Mouse (Mus musculus): ENCODE results near the gene Capn10. TPM values are rescaled to one million over a fixed set of nuclear protein-coding genes. Genes with fewer than 3 reads are reported as not detected.
"Not testable (repeated sequence)": the region's sequence is repeated elsewhere in the genome, so short reads cannot be mapped to it uniquely, and the experiment has no call there.

Gene Capn10
- polyA plus RNA-seq, 1 experiment from 2014 or later, result 12.6 TPM

DNA sequence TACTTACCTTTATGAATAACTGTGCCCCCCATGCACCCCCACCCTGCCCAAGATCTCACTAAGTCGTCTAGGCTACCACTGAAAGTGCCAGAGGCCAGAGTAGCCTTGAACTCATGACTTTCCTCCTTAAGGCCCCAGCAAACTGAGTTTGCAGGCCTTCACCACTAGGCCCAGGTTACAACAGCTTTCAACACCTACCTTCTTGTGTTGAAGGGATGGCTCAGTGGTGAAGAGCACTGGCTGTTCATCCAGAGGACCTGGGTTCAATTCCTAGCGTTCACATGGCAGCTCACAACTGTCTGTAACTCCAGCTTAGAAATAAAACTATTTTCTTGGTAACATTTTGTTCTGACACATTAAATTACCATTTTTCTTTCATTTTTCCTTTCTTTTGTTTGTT is 19.5 kb downstream of the Capn10 start:
- no peak overlapping the region for H3K4me3 ChIP-seq

DNA sequence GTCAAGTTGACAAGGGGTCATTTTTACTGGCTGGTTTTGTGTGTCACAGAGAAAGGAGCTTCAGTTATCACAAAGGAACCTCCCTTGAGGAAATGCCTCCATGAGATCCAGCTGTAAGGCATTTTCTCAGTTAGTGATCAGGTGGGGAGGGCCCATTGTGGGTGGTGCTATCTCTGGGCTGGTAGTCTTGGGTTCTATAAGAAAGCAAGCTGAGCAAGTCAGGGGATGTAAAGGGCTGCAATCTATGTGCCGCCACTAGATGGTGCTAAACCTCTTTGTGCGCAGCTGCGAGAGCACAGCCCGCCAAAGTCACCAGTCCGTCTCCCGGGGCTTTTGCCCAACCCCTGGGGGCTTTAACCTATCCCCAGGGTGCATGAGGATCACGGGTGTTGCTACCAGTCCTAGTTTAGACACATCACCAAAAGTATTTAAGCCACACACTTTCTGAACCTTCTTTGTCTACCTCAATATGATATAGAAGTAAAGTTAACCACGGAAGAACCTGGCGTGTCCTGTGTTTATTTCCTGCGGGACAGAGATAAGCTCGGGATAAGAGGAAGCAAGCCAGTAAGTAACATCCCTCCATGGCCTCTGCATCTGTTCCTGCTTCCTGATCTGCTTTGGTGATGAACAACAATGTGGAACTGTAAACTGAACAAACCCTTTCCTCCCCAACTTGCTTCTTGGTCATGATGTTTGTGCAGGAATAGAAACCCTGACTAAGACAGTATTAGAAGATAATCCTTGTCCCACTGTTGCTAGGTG is 22.6 kb downstream of the Capn10 start:
- 2% methylated on average over 11 of the region's 11 CpGs for WGBS (ENCODE audit: insufficient replicate concordance)
- Histone ChIP-seq H3K4me2 (peak overlapping the region; percentile 59), H3K4me3 (peak overlapping the region; percentile 27)
- H3K27ac ChIP-seq; H3K9me3 ChIP-seq (replicated peaks); H3K4me1 ChIP-seq; H3K27me3 ChIP-seq (replicated peaks); H3K9ac ChIP-seq; H3K36me3 ChIP-seq: not testable (repeated sequence)
- peak; percentile 46; the same call in 1 of the 2 replicates for ATAC-seq

More for the DNA sequence above, 19.5 kb downstream of the Capn10 start:
- Histone ChIP-seq H3K4me2 (no peak overlapping the region), H3K36me3 (peaks cover 5% of the 10 kb centered on the region), H3K27ac (no peak overlapping the region), H3K9me3 (replicated peaks) (no peaks in the 10 kb centered on the region), H3K27me3 (replicated peaks) (no peaks in the 10 kb centered on the region), H3K9ac (no peak overlapping the region), H3K4me1 (peaks cover 4% of the 10 kb centered on the region; the same call in 1 of the 2 replicates)
- 58% methylated on average over 2 of the region's 2 CpGs for WGBS (ENCODE audit: insufficient replicate concordance)
- no peak for ATAC-seq

DNA sequence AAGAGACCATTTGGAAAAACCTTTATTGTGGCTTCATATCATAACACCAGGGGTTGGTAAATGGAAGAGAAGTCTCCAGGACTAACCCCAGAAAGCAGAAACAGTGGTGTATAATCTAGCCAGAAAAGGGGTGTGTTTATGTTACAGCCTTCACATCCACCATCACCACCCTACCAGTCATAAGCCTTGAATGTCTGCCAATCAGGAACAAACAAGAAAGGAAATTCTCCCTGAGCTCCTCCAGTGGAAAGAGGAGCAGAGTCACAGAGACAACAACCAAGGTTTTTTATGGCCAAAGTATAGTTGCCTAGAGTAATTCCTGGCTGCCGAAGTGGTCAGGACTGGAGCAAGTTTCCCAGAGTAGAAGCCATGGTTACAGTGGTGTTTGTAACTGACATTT is 24.8 kb downstream of the Capn10 start:
- Histone ChIP-seq H3K9ac (no peak overlapping the region), H3K9me3 (replicated peaks) (no peaks in the 10 kb centered on the region), H3K36me3 (no peaks in the 10 kb centered on the region), H3K27me3 (replicated peaks) (no peaks in the 10 kb centered on the region), H3K4me2 (no peak overlapping the region), H3K27ac (no peak overlapping the region), H3K4me3 (no peak overlapping the region), H3K4me1 (peaks cover 4% of the 10 kb centered on the region; the same call in 1 of the 2 replicates)
- ATAC-seq, result no peak
- whole genome bisulfite sequencing (ENCODE audit: insufficient replicate concordance), result 61% methylated on average over 1 of the region's 1 CpGs

DNA sequence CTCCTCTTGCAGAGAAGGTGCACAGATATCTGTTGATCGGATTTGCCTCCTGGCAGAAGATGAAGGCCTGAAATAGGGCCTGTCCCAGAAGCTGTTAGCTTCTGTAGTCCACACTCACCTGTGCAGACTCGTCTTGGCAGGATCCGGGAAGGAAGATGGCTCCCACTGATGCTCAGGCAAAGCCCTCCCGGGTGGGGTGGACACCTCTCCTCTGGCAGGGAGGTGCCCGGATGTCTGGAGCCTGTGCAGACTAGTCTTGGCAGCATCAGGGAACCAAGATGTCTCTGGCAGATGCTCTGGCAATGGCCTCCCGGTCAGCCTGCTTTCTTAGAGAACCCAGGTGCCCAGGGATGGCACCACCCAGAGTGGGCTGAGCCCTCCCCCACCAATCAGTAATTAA is 36.6 kb downstream of the Capn10 start:
- H3K4me1 ChIP-seq; H3K27me3 ChIP-seq (replicated peaks); ATAC-seq; H3K4me2 ChIP-seq; H3K9me3 ChIP-seq (replicated peaks); H3K36me3 ChIP-seq; H3K27ac ChIP-seq; H3K9ac ChIP-seq; H3K4me3 ChIP-seq: not testable (repeated sequence)
- 78% methylated on average over 6 of the region's 6 CpGs for WGBS (ENCODE audit: insufficient replicate concordance)

DNA sequence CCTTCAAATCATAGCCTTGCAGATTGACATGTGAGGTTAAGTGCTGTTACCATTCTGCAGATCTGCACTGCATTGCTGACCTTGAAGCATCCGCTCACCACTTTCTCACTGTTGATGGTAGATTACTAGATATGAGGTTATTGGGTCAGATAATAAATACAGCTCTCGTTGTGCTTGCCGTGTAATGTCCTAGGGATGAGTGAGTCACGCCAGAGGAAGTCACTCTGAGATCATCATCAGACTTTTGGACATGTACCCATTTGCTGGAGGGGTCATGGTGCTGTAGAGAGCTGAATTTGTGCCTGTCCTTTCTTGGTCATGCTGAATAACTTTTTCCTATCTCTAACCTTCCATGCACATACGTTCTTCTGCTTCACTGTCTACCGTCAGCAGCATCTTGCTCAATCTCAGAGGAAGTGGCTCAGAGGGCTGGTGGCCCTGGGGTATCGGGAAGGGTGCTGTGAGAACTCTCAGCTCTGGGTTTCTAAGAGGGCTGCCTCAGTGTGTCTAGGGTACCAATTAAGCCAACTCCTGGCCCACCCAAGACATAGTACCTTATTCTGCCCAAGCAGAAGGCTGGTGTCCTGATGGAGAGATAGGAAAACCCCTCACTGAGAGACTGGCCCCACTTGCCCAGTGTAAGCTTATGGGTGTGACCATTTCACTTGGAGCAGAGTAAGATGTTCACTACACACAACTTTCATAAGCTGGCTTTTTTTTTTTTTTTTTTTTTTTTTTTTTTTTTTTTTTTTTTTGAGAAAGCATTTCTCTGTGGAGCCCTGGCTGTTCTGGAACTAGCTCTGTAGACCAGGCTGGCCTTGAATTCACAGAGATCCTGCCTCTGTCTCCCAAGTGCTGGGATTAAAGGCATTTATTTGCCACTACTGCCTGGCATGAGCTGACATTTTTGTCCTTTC is 38.0 kb downstream of the Capn10 start:
- 52% methylated on average over 7 of the region's 7 CpGs for WGBS (ENCODE audit: insufficient replicate concordance)
- no peak overlapping the region for H3K4me3 ChIP-seq

DNA sequence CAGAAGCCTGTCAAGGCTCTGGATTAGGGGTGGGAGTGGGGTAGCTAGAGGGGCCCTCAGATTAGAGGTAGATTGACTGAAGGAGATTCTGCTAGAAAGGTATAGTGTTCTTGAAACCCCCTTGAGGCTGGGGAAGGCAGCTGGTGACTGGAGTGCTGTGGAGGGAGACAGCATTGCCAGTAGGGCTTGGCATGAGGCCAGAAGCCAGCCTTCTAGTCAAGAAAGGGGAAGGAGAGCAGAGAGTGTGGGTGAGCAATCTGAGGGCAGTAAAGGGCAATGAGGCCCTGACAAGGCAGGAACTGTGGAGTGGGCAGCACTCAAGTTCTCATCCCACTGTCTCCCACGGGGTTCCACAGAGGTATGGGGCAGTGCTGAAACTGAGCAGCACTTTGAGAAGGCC is 38.7 kb downstream of the Capn10 start:
- Histone ChIP-seq H3K4me1 (0 out of 2 replicates have a peak, but pooled peaks cover 2% of the 10 kb centered on the region), H3K9ac (no peak overlapping the region), H3K4me2 (no peak overlapping the region), H3K27me3 (replicated peaks) (no peaks in the 10 kb centered on the region), H3K9me3 (replicated peaks) (no peaks in the 10 kb centered on the region), H3K36me3 (no peaks in the 10 kb centered on the region), H3K27ac (no peak overlapping the region), H3K4me3 (no peak overlapping the region)
- WGBS (ENCODE audit: insufficient replicate concordance), result 33% methylated on average over 1 of the region's 1 CpGs
- ATAC-seq, result no peak

More for the DNA sequence above, 38.0 kb downstream of the Capn10 start:
- Histone ChIP-seq H3K36me3 (no peaks in the 10 kb centered on the region), H3K4me1 (0 out of 2 replicates have a peak, but pooled peaks cover 2% of the 10 kb centered on the region), H3K27me3 (replicated peaks) (no peaks in the 10 kb centered on the region), H3K4me2 (no peak overlapping the region), H3K27ac (no peak overlapping the region), H3K9me3 (replicated peaks) (no peaks in the 10 kb centered on the region), H3K9ac (no peak overlapping the region)
- ATAC-seq, result no peak

DNA sequence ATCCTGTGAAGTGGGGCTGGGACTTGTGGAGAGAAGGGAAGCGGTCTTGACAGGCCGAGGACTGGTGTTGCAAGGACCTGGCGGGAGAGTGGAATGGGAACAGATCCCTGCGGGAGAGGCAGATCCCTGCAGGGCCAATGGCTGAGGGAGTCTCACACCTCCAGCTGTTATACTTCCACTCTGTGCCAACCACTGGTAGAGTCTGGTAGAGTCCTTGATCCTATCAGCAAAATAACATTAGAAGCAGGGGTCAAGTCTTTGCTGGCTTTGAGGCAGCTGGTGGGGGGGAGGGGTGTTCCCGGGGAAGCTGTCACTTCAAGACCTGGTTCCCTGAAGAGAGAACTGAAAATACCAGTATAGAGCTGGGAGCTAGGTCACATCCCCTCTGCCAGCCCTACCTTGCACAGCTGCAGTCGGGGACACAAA is 42.0 kb downstream of the Capn10 start:
- WGBS (ENCODE audit: insufficient replicate concordance), result 45% methylated on average over 6 of the region's 6 CpGs
- Histone ChIP-seq H3K27me3 (replicated peaks) (peaks cover 6% of the 10 kb centered on the region; the same call in 1 of the 2 replicates), H3K9me3 (replicated peaks) (no peaks in the 10 kb centered on the region), H3K36me3 (no peaks in the 10 kb centered on the region), H3K4me3 (no peak overlapping the region), H3K27ac (no peak overlapping the region), H3K9ac (no peak overlapping the region), H3K4me1 (0 out of 2 replicates have a peak, but pooled peaks cover 11% of the 10 kb centered on the region), H3K4me2 (no peak overlapping the region)
- ATAC-seq, result no peak

DNA sequence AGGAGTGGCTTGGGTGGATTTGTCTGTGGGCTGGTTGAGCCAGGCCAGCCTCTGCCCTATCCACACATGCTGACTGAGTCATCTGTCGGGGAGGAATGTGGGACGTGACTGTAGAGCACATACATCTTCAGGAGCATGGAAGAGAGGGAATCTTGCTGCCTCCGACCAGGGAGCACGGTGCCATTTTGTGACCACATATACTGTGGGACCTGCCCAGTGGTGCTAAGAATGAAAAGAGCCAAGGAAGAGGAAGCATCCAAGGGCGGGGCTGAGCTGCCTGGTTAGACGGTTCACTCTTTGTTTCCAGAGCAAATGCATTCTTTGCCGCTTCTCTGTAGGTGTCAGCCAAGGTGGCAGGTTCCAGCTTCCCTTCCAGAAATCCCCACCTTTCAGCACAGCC is 44.5 kb downstream of the Capn10 start:
- WGBS (ENCODE audit: insufficient replicate concordance), result 36% methylated on average over 7 of the region's 7 CpGs
- Histone ChIP-seq H3K4me3 (no peak overlapping the region), H3K27ac (no peak overlapping the region), H3K4me1 (0 out of 2 replicates have a peak, but pooled peaks cover 11% of the 10 kb centered on the region), H3K36me3 (no peaks in the 10 kb centered on the region), H3K9ac (no peak overlapping the region), H3K9me3 (replicated peaks) (no peaks in the 10 kb centered on the region), H3K27me3 (replicated peaks) (peaks cover 6% of the 10 kb centered on the region; the same call in 1 of the 2 replicates), H3K4me2 (no peak overlapping the region)
- no peak for ATAC-seq

DNA sequence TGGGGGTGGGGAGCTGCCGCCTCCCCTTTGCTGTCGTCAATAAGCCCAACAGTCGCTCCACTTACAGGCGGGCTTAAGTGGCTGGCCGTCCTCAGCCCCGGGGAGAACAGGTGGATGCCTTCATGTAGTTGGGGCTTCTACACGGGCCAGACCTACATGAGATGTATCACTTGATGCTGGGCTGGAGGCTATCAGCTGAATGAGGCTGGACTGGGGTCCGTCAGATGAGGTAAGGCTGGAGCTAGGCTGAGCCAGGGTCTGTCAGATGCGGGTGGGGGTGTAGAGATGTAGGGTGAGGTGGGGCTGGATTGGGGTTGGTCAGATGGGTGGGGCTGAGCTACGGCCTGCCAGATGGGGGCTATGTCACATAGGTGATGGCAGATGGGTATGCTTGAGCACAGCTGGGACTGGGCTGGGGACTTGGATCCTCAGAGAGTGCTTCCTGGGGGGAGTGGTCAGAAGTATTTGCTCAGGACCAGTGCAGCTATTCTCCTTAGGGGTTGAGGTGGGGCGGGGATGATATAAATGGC is 45.0 kb downstream of the Capn10 start:
- no peaks in the 10 kb centered on the region for H3K36me3 ChIP-seq
- ATAC-seq, result no peak

DNA sequence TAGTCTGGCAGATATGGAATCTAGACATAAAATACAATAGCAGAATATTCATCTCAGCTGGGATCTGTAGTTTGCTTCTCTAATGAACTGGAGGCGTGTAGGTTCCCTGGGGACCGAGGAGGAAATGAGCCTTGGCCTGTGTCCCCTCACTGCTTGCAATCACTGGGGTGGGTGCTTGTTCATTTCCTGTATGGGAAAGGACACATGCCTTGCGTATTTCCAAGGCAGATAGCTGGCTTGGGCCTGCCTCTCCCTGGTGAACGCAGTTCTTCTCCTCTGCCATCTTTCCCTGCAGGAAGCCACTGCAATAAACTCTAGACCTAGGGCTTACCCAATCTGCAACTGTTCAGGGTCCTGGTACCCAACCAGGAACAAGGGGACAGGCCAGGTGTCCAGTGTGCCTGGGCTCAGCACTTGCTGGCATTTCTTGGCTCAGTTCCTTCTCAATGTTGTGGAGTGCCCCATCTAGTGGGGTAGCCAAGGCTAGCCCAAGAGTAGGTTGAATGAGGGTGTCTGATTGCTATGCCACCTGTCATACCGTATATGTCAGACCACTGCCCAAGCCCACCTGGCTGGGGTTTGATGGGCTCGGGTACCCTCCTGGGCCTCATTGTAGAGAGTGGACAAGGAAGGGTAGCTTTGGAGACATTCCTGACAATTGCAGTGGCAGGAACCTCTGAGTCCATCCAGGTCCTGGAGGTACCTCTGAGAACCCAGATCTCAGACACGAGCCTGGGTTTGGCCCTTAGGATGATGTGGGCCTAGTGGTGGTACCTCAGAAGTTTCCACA is 47.1 kb downstream of the Capn10 start:
- Histone ChIP-seq H3K4me2 (no peak overlapping the region), H3K9me3 (replicated peaks) (no peaks in the 10 kb centered on the region), H3K27me3 (replicated peaks) (peaks cover 6% of the 10 kb centered on the region; the same call in 1 of the 2 replicates), H3K27ac (no peak overlapping the region), H3K4me1 (0 out of 2 replicates have a peak, but pooled peaks cover 8% of the 10 kb centered on the region), H3K4me3 (no peak overlapping the region), H3K9ac (no peak overlapping the region), H3K36me3 (no peaks in the 10 kb centered on the region)
- no peak for ATAC-seq
- 61% methylated on average over 7 of the region's 7 CpGs for WGBS (ENCODE audit: insufficient replicate concordance)

More for the DNA sequence above, 45.0 kb downstream of the Capn10 start:
- Histone ChIP-seq H3K9me3 (replicated peaks) (no peaks in the 10 kb centered on the region), H3K4me1 (0 out of 2 replicates have a peak, but pooled peaks cover 11% of the 10 kb centered on the region), H3K27ac (no peak overlapping the region), H3K4me2 (no peak overlapping the region), H3K9ac (no peak overlapping the region), H3K27me3 (replicated peaks) (peaks cover 6% of the 10 kb centered on the region; the same call in 1 of the 2 replicates), H3K4me3 (no peak overlapping the region)
- WGBS (ENCODE audit: insufficient replicate concordance), result 42% methylated on average over 11 of the region's 11 CpGs

DNA sequence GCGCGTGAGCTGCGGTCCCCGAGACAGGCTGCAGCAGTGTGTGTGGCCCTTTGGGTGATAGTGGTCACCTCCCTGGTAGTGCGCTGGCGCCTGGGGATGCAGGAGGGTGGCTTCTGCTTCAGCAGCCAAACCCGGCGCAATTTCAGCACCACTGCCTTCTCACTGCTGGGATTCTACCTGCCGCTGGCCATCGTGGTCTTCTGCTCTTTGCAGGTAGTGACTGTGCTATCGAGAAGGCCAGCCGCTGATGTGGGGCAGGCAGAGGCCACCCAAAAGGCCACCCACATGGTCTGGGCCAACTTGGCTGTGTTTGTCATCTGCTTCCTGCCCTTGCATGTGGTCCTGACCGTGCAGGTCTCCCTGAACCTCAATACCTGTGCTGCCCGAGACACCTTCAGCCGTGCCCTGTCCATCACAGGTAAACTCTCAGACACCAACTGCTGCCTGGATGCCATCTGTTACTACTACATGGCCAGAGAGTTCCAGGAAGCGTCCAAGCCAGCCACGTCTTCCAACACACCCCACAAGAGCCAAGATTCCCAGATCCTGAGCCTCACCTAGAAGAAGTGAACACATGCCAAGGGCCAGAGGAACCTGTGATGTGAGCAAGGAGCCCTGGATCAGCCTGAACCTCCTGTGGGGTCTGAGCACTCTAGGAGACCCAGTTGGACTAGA is 48.9 kb downstream of the Capn10 start:
- 88% methylated on average over 17 of the region's 17 CpGs for whole genome bisulfite sequencing (ENCODE audit: insufficient replicate concordance)
- no peak overlapping the region for H3K27ac ChIP-seq
- ATAC-seq, result no peak

More for the DNA sequence above, 48.9 kb downstream of the Capn10 start:
- Histone ChIP-seq H3K9me3 (replicated peaks) (no peaks in the 10 kb centered on the region), H3K4me1 (0 out of 2 replicates have a peak, but pooled peaks cover 8% of the 10 kb centered on the region), H3K36me3 (no peaks in the 10 kb centered on the region), H3K4me2 (no peak overlapping the region), H3K9ac (no peak overlapping the region), H3K27me3 (replicated peaks) (peaks cover 6% of the 10 kb centered on the region; the same call in 1 of the 2 replicates), H3K4me3 (no peak overlapping the region)
